In genomic region chr17:31136821-31137220, GRCm38 (mm10) we compare ENCODE assay signal across 29 mouse cellular contexts. TPM values are rescaled to one million over a fixed set of nuclear protein-coding genes. Genes with fewer than 3 reads are reported as not detected.
DNase-seq lines count a peak whose midpoint lies in the region; ATAC-seq lines count a peak whose summit lies in the region.
"Had no signal": no experiment of that assay in that cellular context is flagged by ENCODE, and none has a peak within 500 bp of the region (broad histone marks: within the 10 kb centered on the region; RNA-seq: fewer than 3 reads in every experiment).

No protein-coding gene starts in this region.

- DNase-seq in thymus, postnatal 0 days (ENCODE audit: low spot score): peak; percentile 15
- DNase-seq in thymus, postnatal 4 days: no peak
- peak; percentile 57 for DNase-seq in induced T-regulatory cell, adult 2 months (ENCODE audit: low read depth)
- no peak for DNase-seq in gastrocnemius, postnatal 10 days
- no peak for DNase-seq in cerebellum, adult 9-11 months
- DNase-seq in T-cell, adult 2 months (ENCODE audit: low spot score): no peak
- DNase-seq: adrenal gland, adult 2 months; adrenal gland, postnatal 10 days; adrenal gland, postnatal 25 days; cerebellum, adult 11 months; cerebellum, adult 18-20 months; cerebellum, adult 8-10 months; cerebellum, postnatal 10 days had no signal

- ATAC-seq in CD4-positive, CD25-positive, alpha-beta regulatory T cell, adult 4 months: peak; percentile 65
- ATAC-seq: forebrain, embryonic 14.5 days; forebrain, embryonic 16.5 days had no signal

RNA-seq across cellular contexts. Expression of gene Tff2, which starts 7.3 kb away (rescaled TPM):
- polyA plus RNA-seq in thymus, postnatal 0 days (2015; fragmentation: Nextera tagmentation; extraction: Ambion mirVana): 1.2 and 1.4 TPM in 2 replicates
- polyA plus RNA-seq in CD4-positive, CD25-positive, alpha-beta regulatory T cell, adult 4 months (2017; shearing (Covaris generic)): not detected
- total RNA-seq in gastrocnemius, postnatal 10 days (2021): not detected
- total RNA-seq: adrenal gland, adult 2 months; adrenal gland, postnatal 25 days; ES-E14; MEL had no signal
- polyA plus RNA-seq: adrenal gland, adult 2 months; brain, embryonic 14.5 days; C2C12; cortical plate, adult 2 months; embryonic facial prominence, embryonic 11.5 days; embryonic facial prominence, embryonic 13.5 days; erythroblast, embryonic 14.5 days; forebrain, embryonic 10.5 days; forebrain, embryonic 12.5 days; forebrain, embryonic 14.5 days; forebrain, embryonic 16.5 days; frontal cortex, adult 2 months had no signal

RNA-seq across cellular contexts. Expression of gene Tff3, which starts 7.4 kb away (rescaled TPM):
- polyA plus RNA-seq in thymus, postnatal 0 days (2015; fragmentation: Nextera tagmentation; extraction: Ambion mirVana): 7.1 and 8.7 TPM in 2 replicates
- polyA plus RNA-seq in CD4-positive, CD25-positive, alpha-beta regulatory T cell, adult 4 months (2017; shearing (Covaris generic)): not detected
- total RNA-seq in gastrocnemius, postnatal 10 days (2021): not detected
- total RNA-seq: adrenal gland, adult 2 months; adrenal gland, postnatal 10 days; adrenal gland, postnatal 25 days; adrenal gland, postnatal 4 days; ES-E14; MEL had no signal
- polyA plus RNA-seq: C2C12; cortical plate, adult 2 months; embryonic facial prominence, embryonic 11.5 days; embryonic facial prominence, embryonic 13.5 days; embryonic facial prominence, embryonic 15.5 days; erythroblast, embryonic 14.5 days; forebrain, embryonic 16.5 days had no signal

RNA-seq across cellular contexts. Expression of gene Tff1, which starts 28.3 kb away (rescaled TPM):
- polyA plus RNA-seq in thymus, postnatal 0 days (2015; fragmentation: Nextera tagmentation; extraction: Ambion mirVana): 4.3 and 7.4 TPM in 2 replicates
- polyA plus RNA-seq in CD4-positive, CD25-positive, alpha-beta regulatory T cell, adult 4 months (2017; shearing (Covaris generic)): not detected
- not detected for total RNA-seq in gastrocnemius, postnatal 10 days (2021)
- total RNA-seq: adrenal gland, adult 2 months; adrenal gland, postnatal 10 days; adrenal gland, postnatal 25 days; adrenal gland, postnatal 4 days; ES-E14; MEL had no signal
- polyA plus RNA-seq: brain, embryonic 14.5 days; C2C12; cortical plate, adult 2 months; embryonic facial prominence, embryonic 11.5 days; embryonic facial prominence, embryonic 13.5 days; embryonic facial prominence, embryonic 15.5 days; erythroblast, embryonic 14.5 days; forebrain, embryonic 10.5 days; forebrain, embryonic 12.5 days; forebrain, embryonic 14.5 days; forebrain, embryonic 16.5 days; frontal cortex, adult 2 months had no signal

Comparison
In these comparisons a context has a peak if more than half of its experiments do, and no peak if none do; other contexts are left out.
1. DNase-seq: peak in thymus, postnatal 0 days (single experiment) and induced T-regulatory cell, adult 2 months (single experiment); none in thymus, postnatal 4 days (single experiment), gastrocnemius, postnatal 10 days (single experiment), cerebellum, adult 9-11 months (single experiment) and T-cell, adult 2 months (single experiment).